Mouse (Mus musculus): Measurements from ENCODE around the gene Fam120b. TPM values are rescaled to one million over a fixed set of nuclear protein-coding genes. Genes with fewer than 3 reads are reported as not detected.

Gene Fam120b
- polyA plus RNA-seq (2014; fragmentation: Nextera tagmentation; extraction: Ambion mirVana) = 30.2 and 30.6 TPM in 2 replicates

DNA sequence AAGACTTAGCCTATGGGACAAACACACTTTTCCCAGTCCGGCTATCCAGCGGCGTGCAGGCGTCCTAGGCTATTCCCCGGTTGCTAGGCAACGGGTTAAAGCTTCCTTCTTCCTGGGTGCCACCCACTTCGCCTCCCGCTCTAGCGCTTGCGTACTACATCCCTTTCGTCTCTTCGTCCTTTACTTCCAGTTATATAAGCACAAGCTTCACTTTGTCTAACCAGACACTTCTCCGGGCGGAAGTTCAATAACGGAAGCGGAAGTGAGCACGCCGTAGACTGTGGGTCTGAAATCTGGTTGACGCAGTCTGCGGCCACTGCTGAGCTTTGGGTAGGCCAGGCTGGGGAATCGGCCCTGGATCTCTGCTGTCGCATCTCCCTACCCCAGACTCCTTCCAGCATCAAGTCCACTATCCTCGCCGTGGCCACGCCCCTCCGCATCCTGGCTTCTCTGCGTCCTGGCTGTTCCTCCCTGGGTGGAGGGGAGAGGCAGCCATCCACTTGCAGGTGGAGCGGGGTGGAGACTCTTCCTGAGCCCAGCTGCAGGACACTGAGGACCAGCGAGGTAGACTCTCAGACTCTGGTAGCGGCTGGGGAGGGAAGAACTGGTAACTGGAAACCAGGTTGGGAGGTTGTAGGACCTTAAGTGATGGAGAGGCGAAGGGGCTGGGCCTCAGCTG lies at the start of gene Fam120b:
TSS of gene Fam120b (plus strand) at position 206 of the 679 bp plus-strand sequence.
- Histone ChIP-seq H3K9me3 (replicated peaks; ENCODE audit: control insufficient read depth, low read length) (no peaks in the 10 kb centered on the region), H3K4me2 (ENCODE audit: low read depth, low read length) (peak within 1 kb of the TSS; percentile 82), H3K27ac (replicated peaks; ENCODE audit: low read depth, low read length) (peak within 1 kb of the TSS; percentile 76), H3K4me1 (ENCODE audit: control insufficient read depth, insufficient read depth, low read length) (no peaks in the 10 kb centered on the region), H3K9ac (replicated peaks; ENCODE audit: low read length) (peak within 1 kb of the TSS; percentile 88), H3K4me3 (ENCODE audit: low read depth, low read length) (peak within 1 kb of the TSS; percentile 79), H3K27me3 (ENCODE audit: control insufficient read depth, insufficient read depth, low read length) (no peaks in the 10 kb centered on the region), H3K36me3 (replicated peaks; ENCODE audit: control insufficient read depth, insufficient read depth, low read depth, low read length) (no peaks in the 10 kb centered on the region)
- under 1% methylated on average over 31 of the region's 31 CpGs for WGBS
- ATAC-seq (replicated peaks; ENCODE audit: insufficient number of reproducible peaks, low FRiP score, low TSS enrichment, low read depth) (peak; percentile 95), DNase-seq (ENCODE audit: low spot score) (peak; percentile 94)

DNA sequence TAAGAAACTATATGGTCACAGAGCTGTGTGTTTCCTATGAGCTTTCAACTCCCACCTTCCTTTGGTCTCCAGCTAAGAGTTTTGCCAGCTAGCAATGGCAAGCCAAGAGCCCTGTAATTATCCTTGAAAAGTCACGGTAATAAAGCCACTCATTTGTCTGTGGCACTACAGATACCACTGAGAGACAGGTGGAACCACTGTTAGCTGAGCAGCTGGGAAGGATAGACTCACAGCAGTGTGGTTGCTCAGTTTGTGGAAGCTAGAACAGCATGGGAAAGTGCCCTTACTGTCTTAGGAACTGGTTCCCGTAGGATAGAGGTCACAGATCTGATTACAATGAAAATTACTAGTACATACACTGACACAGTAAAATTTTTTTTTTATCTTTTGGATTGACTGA lies 45.9 kb upstream of the Fam120b start:
- H3K4me3 ChIP-seq (ENCODE audit: low read depth, low read length) = no peak overlapping the region
- DNase-seq (ENCODE audit: low spot score) (no peak), ATAC-seq (replicated peaks; ENCODE audit: insufficient number of reproducible peaks, low FRiP score, low TSS enrichment, low read depth) (no peak)
- no peaks in the 10 kb centered on the region for H3K27me3 ChIP-seq (ENCODE audit: control insufficient read depth, insufficient read depth, low read length)
- H3K9ac ChIP-seq (replicated peaks; ENCODE audit: low read length) = no peak overlapping the region
- no peaks in the 10 kb centered on the region for H3K9me3 ChIP-seq (replicated peaks; ENCODE audit: control insufficient read depth, low read length)
- H3K27ac ChIP-seq (replicated peaks; ENCODE audit: low read depth, low read length) = no peak overlapping the region
- H3K4me2 ChIP-seq (ENCODE audit: low read depth, low read length) = no peak overlapping the region
- H3K36me3 ChIP-seq (replicated peaks; ENCODE audit: control insufficient read depth, insufficient read depth, low read depth, low read length) = no peaks in the 10 kb centered on the region
- 72% methylated on average over 2 of the region's 2 CpGs for WGBS
- no peaks in the 10 kb centered on the region for H3K4me1 ChIP-seq (ENCODE audit: control insufficient read depth, insufficient read depth, low read length)

DNA sequence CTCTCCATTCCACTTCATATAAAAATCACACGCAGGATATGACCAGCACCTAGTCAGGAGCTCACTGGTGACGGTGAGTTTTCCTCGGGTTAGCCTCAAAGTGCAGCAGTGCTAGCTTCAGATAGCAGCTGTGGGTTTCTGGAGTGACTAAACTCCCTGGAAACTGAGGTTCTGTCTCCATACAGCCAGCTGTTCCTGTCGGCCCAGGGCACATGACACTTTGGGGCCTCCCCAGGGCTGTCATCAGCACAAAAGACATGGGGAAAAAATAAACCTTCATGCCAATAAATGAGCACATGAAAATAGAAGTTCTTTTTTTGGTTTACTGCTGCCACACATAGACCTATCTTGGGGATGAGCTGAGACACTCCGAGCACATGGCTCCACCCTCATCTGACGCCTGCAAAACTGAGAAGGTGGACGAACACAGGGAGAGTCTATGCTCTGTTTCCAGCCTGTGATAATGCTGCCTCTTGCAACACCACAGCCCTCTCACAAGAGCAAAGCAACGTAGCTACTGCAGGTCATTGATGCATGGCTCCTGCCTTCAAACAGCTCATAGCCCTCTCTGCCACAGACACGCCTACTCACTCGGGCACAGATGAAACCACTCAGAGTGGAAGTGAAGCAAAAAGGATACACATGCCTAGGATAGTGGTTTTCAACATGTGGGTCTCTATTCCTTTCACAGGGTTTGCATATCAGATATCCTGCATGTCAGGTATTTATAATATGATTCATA lies 43.0 kb upstream of the Fam120b start:
- no peak overlapping the region for H3K4me2 ChIP-seq (ENCODE audit: low read depth, low read length)
- H3K4me1 ChIP-seq (ENCODE audit: control insufficient read depth, insufficient read depth, low read length) = no peaks in the 10 kb centered on the region
- ATAC-seq (replicated peaks; ENCODE audit: insufficient number of reproducible peaks, low FRiP score, low TSS enrichment, low read depth) = no peak
- no peak overlapping the region for H3K27ac ChIP-seq (replicated peaks; ENCODE audit: low read depth, low read length)
- H3K36me3 ChIP-seq (replicated peaks; ENCODE audit: control insufficient read depth, insufficient read depth, low read depth, low read length) = no peaks in the 10 kb centered on the region
- DNase-seq (ENCODE audit: low spot score) = no peak
- WGBS = 68% methylated on average over 10 of the region's 10 CpGs
- no peaks in the 10 kb centered on the region for H3K9me3 ChIP-seq (replicated peaks; ENCODE audit: control insufficient read depth, low read length)
- no peak overlapping the region for H3K4me3 ChIP-seq (ENCODE audit: low read depth, low read length)
- no peaks in the 10 kb centered on the region for H3K27me3 ChIP-seq (ENCODE audit: control insufficient read depth, insufficient read depth, low read length)
- no peak overlapping the region for H3K9ac ChIP-seq (replicated peaks; ENCODE audit: low read length)

DNA sequence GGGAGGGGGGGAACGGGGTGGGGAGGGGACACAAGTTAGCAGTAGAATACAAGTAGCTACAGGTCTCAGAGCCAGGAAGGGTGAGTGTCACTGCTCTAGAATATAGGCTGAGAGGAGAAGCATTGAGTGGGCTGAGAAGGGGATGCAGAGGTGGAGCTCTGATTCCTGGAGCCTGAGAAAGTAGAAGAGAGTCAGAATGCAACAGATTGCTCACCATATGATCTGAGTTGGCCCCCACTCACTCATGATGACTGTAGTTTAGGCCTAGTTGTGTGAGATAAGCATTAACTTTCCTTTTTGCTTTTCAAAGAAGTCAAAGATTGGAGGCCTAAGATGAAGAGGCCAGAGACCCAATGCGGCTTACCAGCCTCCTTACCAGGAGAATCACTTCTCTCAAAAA lies 42.0 kb upstream of the Fam120b start:
- ATAC-seq (replicated peaks; ENCODE audit: insufficient number of reproducible peaks, low FRiP score, low TSS enrichment, low read depth) = no peak
- H3K27me3 ChIP-seq (ENCODE audit: control insufficient read depth, insufficient read depth, low read length) = no peaks in the 10 kb centered on the region
- H3K4me1 ChIP-seq (ENCODE audit: control insufficient read depth, insufficient read depth, low read length) = no peaks in the 10 kb centered on the region
- no peak overlapping the region for H3K4me2 ChIP-seq (ENCODE audit: low read depth, low read length)
- DNase-seq (ENCODE audit: low spot score) = no peak
- H3K27ac ChIP-seq (replicated peaks; ENCODE audit: low read depth, low read length) = no peak overlapping the region
- no peak overlapping the region for H3K4me3 ChIP-seq (ENCODE audit: low read depth, low read length)
- H3K36me3 ChIP-seq (replicated peaks; ENCODE audit: control insufficient read depth, insufficient read depth, low read depth, low read length) = no peaks in the 10 kb centered on the region
- no peak overlapping the region for H3K9ac ChIP-seq (replicated peaks; ENCODE audit: low read length)
- WGBS = 91% methylated on average over 2 of the region's 2 CpGs
- H3K9me3 ChIP-seq (replicated peaks; ENCODE audit: control insufficient read depth, low read length) = no peaks in the 10 kb centered on the region

DNA sequence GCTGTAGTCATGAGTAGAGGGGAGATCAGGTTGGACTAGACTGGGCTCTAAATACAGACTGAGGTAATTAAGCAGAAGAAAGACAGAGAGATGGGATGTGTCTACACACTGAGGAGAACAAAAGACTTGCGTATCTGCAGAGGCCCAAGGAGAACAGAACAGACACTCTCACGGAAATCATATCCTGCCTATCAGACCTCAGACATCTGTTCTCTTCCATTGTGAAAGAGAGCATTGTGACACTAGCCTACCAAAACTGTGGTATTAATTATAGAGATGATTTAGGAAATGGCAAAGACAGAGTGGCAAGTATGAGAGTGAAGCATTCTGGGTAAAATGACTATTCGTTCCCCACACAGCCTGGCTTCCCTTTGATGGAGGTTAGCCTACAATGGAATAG lies 40.9 kb upstream of the Fam120b start:
- Histone ChIP-seq H3K4me1 (ENCODE audit: control insufficient read depth, insufficient read depth, low read length) (no peaks in the 10 kb centered on the region), H3K36me3 (replicated peaks; ENCODE audit: control insufficient read depth, insufficient read depth, low read depth, low read length) (no peaks in the 10 kb centered on the region), H3K9me3 (replicated peaks; ENCODE audit: control insufficient read depth, low read length) (no peaks in the 10 kb centered on the region), H3K4me3 (ENCODE audit: low read depth, low read length) (no peak overlapping the region), H3K4me2 (ENCODE audit: low read depth, low read length) (no peak overlapping the region), H3K27me3 (ENCODE audit: control insufficient read depth, insufficient read depth, low read length) (no peaks in the 10 kb centered on the region), H3K27ac (replicated peaks; ENCODE audit: low read depth, low read length) (no peak overlapping the region), H3K9ac (replicated peaks; ENCODE audit: low read length) (no peak overlapping the region)
- ATAC-seq (replicated peaks; ENCODE audit: insufficient number of reproducible peaks, low FRiP score, low TSS enrichment, low read depth) = no peak
- no peak for DNase-seq (ENCODE audit: low spot score)
- WGBS = 85% methylated on average over 3 of the region's 3 CpGs

DNA sequence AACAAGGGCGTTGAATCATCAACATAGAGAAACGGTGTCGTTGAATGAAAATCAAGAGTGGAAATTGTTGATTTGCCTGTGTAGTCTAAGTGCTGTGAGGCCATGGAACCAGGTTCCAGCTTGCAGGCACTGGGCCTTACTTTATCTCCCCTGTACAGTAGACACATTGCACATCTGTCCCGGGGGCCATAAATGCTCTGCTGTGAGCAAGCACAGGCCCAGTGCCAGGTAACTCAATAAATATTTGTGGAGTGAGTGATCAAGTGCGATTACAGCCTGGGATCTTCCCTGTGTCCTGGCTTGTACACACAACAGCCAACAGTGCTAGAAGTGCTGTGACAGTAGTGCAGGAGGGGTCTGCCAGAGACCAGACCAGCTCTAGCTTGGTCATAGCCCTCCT lies 39.5 kb upstream of the Fam120b start:
- DNase-seq (ENCODE audit: low spot score) (no peak), ATAC-seq (replicated peaks; ENCODE audit: insufficient number of reproducible peaks, low FRiP score, low TSS enrichment, low read depth) (no peak)
- 92% methylated on average over 5 of the region's 5 CpGs for WGBS
- Histone ChIP-seq H3K9ac (replicated peaks; ENCODE audit: low read length) (no peak overlapping the region), H3K4me1 (ENCODE audit: control insufficient read depth, insufficient read depth, low read length) (no peaks in the 10 kb centered on the region), H3K4me2 (ENCODE audit: low read depth, low read length) (no peak overlapping the region), H3K4me3 (ENCODE audit: low read depth, low read length) (no peak overlapping the region), H3K27me3 (ENCODE audit: control insufficient read depth, insufficient read depth, low read length) (no peaks in the 10 kb centered on the region), H3K36me3 (replicated peaks; ENCODE audit: control insufficient read depth, insufficient read depth, low read depth, low read length) (no peaks in the 10 kb centered on the region), H3K9me3 (replicated peaks; ENCODE audit: control insufficient read depth, low read length) (no peaks in the 10 kb centered on the region), H3K27ac (replicated peaks; ENCODE audit: low read depth, low read length) (no peak overlapping the region)

DNA sequence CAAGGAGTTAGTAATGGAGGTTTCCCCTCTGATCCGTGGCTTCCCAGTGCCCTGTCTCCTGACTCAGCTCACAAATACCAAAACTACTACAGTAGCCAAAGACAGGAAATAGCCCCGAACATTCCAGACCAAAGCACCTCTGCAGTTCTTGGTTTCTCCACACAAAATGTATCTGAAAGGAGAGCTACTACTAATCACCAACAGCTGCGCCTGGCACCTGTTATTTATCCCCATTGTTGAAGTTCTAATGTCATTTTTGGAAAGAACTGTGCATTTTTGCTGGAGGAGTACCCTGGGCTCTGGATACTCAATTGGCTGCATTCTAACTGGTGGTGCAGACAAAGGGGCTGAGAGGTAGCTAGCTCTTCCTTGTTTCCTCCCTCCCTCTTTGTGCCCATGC lies 38.9 kb upstream of the Fam120b start:
- Histone ChIP-seq H3K27ac (replicated peaks; ENCODE audit: low read depth, low read length) (no peak overlapping the region), H3K9me3 (replicated peaks; ENCODE audit: control insufficient read depth, low read length) (no peaks in the 10 kb centered on the region), H3K4me3 (ENCODE audit: low read depth, low read length) (no peak overlapping the region), H3K9ac (replicated peaks; ENCODE audit: low read length) (no peak overlapping the region), H3K36me3 (replicated peaks; ENCODE audit: control insufficient read depth, insufficient read depth, low read depth, low read length) (no peaks in the 10 kb centered on the region), H3K27me3 (ENCODE audit: control insufficient read depth, insufficient read depth, low read length) (no peaks in the 10 kb centered on the region), H3K4me1 (ENCODE audit: control insufficient read depth, insufficient read depth, low read length) (no peaks in the 10 kb centered on the region), H3K4me2 (ENCODE audit: low read depth, low read length) (no peak overlapping the region)
- 69% methylated on average over 3 of the region's 3 CpGs for WGBS
- ATAC-seq (replicated peaks; ENCODE audit: insufficient number of reproducible peaks, low FRiP score, low TSS enrichment, low read depth) (no peak), DNase-seq (ENCODE audit: low spot score) (no peak)

DNA sequence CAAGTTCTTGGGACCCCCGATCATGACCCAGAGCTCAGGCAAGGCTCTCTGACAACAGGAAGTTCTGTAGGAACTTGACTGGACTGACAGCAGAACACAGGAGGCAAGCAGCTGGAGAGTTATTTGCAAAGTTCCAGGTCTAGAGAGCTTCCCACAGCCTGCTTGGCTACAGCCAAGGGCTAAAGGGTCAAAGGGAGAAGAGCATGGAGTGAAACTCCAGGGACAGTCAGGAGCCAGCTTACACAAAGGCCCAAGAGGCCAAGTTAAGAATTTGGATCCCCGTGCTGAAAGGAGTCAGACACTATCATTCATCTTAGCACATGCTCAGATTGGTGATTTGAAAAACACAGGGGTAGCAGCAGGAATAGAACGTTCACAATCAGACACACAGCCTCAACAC lies 32.3 kb upstream of the Fam120b start:
- no peaks in the 10 kb centered on the region for H3K9me3 ChIP-seq (replicated peaks; ENCODE audit: control insufficient read depth, low read length)
- no peak for ATAC-seq (replicated peaks; ENCODE audit: insufficient number of reproducible peaks, low FRiP score, low TSS enrichment, low read depth)
- no peak overlapping the region for H3K4me2 ChIP-seq (ENCODE audit: low read depth, low read length)
- 78% methylated on average over 3 of the region's 3 CpGs for WGBS
- no peaks in the 10 kb centered on the region for H3K27me3 ChIP-seq (ENCODE audit: control insufficient read depth, insufficient read depth, low read length)
- no peak overlapping the region for H3K27ac ChIP-seq (replicated peaks; ENCODE audit: low read depth, low read length)
- H3K4me1 ChIP-seq (ENCODE audit: control insufficient read depth, insufficient read depth, low read length) = no peaks in the 10 kb centered on the region
- H3K9ac ChIP-seq (replicated peaks; ENCODE audit: low read length) = no peak overlapping the region
- no peak for DNase-seq (ENCODE audit: low spot score)
- no peak overlapping the region for H3K4me3 ChIP-seq (ENCODE audit: low read depth, low read length)
- no peaks in the 10 kb centered on the region for H3K36me3 ChIP-seq (replicated peaks; ENCODE audit: control insufficient read depth, insufficient read depth, low read depth, low read length)

All from embryonic facial prominence, embryonic 11.5 days (tissue).